Mouse (Mus musculus): ENCODE measurements around the gene Mrnip.

Mrnip gene

DNA sequence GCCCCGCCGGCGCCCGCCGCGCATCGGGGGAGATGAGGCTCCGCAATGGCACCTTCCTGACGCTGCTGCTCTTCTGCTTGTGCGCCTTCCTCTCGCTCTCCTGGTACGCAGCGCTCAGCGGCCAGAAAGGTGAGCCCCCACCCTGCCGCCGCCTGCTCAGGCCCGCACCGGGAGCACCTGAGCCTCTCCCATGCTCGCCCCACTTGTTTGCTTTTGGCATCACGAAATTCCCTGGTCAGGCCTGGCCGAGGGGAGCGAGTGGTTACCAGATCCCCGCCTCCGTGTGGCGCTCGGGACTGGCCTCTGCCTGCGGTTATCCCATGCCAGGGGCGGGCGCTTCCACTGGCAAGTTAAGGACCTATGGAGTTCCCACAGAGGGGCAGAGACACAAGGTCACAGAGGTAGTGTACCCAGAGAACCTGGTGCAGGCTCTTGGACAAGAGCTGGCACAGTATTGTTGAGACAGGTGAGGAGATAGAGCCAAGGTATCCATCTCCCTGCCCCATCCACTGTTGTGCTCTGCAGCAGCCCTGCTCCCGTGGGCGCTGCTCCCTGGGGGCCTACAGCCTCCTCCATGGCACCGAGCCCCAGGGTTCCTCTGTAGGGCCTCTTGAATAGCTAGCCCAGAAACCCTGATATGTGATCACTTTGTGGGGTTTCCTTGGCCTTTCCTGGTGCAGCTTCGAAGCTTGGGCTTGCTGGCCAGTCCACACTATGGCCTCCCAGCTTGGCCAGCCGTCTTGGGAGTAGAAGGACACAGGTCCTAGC is 51.6 kb downstream of the Mrnip start:
- no peak for DNase-seq (ENCODE audit: low spot score in 2 of 2)

DNA sequence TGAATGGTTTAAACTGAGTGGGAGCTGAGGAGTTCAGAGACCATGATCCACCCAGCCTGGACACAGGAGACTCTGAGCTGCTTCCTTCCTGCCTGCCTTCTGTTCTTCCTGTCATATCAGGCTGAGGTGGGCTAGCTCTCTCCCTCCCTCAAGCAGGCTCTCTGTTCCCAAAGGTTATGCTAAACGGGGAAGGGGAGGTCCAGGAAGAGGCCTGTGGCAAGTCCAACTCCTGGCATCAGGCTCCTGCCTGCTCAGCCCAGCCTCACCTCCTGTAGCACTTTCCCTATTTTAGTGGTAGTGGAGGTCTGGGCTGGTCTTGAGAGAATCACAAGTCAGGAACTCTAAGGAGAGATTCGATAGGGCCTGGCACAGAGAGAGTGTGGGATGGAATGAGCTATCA is 52.2 kb downstream of the Mrnip start:
- DNase-seq (ENCODE audit: low spot score in 2 of 2) = no peak

DNA sequence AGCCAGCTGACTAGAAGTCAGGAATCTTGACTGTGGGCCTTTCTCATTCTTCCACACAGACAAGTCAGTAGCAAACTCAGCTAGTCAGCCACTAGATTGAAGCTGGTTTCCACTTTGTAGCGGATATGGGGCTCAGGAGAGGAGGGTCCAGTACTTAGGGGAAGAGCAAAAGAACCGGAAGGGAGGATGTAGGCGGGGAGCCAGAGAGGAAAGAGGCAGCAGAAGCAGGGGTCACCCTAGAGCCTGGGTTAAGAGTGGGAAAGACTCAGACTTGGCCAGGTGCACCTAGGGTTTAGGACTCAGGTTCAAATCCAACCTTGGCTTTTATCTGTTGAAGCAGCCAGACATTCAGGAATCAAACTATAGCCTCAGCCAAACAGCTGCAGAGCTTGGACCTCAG is 53.0 kb downstream of the Mrnip start:
- DNase-seq (ENCODE audit: low spot score in 2 of 2) = no peak

DNA sequence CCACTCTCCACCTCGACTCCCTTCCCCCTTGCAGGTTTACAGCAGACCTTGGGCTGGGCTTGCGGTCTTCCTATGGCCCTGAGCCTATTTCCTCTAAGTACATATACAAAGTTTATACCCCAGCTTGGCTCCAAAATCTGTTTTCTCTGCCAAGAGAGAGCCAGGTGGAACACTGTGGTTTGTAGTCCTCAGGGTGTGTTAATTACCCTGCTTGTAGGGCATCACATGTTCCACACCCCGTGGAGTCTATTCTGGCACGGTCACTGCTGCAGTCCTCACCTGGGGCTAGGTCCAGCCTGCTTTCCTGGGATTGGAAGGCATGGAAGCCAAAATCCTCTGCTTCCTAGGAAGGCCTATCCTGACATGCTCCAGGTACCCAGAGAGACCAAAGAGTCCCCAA is 53.5 kb downstream of the Mrnip start:
- DNase-seq (ENCODE audit: low spot score in 2 of 2) = no peak

DNA sequence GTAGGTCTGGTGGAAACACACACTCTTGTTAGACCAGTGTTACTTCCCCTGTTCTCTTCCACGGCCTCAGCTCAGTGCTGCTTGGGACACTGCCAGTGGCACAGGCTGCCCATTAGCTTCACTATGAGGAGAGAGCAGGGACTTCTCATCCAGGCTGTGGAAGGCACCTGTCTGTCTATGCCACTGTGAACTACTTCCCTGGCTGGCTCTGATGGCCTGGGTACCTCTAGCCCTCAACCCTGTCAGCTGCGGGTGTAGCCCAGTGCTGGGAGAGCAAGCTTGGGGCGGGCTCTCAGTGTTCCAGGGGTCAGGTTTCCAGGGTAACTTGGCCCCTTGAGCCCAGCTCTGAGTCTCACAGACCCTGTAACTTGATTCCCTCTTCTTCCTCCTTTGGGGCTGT is 54.5 kb downstream of the Mrnip start:
- DNase-seq (ENCODE audit: low spot score in 2 of 2) = no peak

DNA sequence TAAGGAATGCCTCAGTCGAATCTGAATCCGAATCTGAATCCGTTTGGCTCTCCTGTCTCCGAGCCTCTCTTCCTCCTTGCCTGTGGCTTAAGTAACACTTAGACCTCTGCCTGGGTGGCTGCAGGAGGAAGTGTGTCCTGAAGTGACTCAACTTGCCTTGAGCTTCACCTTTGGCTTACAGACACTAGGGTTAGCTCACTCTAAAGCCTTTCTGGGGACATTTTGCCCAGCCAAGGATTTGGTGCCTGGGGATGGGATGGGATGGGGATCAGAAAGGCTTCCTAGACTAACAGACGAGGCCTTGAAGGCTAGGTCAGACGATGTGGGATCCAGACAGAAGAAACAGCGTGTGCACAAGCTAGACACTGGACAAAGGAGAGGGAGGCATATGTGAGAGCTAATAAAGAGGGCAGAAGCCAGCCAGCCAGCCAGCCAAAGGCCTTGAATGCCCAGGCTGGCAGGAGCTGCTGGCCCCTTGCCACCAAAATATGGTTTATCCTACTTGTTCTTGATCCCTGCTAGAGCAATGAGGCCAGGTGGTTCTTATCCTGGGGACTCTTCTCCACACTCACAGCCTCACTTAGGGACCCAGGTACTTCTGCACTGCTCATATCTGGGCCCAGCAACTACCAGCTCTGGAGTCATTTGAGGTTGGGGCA is 55.1 kb downstream of the Mrnip start:
- no peak for DNase-seq (ENCODE audit: low spot score in 2 of 2)

DNA sequence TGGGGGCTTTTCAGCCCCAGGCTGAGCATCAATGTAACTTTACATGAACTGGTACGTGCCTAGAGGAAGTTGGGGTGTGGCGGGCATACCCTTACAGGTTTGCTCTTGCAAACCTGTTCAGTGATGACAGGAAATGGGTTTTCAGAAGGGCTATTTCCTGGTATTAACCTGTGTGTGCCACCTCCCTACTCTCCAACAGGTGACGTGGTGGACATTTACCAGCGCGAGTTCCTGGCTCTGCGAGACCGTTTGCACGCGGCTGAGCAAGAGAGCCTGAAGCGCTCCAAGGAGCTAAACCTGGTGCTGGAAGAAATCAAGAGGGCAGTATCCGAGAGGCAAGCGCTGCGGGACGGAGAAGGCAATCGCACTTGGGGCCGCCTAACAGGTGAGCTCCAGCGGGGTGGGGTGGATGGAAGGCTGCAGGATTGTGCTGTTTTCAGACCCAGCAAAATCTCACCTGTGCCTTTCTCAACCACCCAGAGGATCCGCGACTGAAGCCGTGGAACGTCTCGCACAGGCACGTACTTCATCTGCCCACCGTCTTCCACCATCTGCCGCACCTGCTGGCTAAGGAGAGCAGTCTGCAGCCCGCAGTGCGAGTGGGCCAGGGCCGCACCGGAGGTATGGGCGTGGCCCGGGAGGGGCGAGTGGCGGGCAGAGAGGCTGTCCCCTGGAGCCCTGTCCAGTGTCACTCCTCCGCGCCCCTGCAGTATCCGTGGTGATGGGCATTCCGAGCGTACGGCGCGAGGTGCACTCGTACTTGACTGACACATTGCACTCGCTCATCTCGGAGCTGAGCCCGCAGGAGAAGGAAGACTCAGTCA is 56.4 kb downstream of the Mrnip start:
- no peak for DNase-seq (ENCODE audit: low spot score in 2 of 2)

DNA sequence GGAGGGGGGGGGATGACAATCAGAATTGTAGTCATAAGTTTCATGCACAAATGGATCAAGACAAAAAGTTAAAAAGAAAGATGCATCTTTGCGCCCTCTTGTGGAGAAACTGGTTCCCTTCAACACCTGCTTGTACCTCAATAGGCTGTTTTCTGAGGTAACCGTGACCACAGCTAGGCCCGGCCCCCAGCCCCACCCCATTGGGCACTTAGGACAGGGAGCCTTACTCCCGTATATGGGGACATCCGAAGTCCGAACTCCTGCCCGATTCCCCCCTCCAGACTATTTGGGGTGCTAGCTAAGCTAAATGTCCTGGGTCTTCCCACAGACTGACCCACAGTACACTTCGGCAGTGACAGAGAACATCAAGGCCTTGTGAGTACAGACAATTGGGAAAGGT is 57.2 kb downstream of the Mrnip start:
- DNase-seq (ENCODE audit: low spot score in 2 of 2) = peak; percentile 41 to 70

DNA sequence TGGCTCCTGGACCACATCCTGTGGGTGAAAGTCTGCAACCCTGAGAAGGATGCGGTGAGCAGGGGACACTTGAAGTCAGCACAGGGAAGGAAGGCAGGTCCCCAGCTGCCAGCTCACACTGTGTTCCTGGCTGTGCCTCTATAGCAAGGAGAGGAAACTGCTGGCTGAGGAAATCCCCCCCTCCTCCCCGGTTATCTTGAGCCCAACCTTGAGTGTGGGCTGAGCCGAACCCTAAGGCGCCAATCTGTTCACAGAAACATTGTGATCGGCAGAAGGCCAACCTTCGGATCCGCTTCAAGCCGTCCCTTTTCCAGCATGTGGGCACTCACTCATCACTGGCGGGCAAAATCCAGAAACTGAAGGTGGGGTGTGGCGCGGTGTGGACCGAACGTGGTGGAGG is 58.8 kb downstream of the Mrnip start:
- DNase-seq (ENCODE audit: low spot score in 2 of 2) = no peak

DNA sequence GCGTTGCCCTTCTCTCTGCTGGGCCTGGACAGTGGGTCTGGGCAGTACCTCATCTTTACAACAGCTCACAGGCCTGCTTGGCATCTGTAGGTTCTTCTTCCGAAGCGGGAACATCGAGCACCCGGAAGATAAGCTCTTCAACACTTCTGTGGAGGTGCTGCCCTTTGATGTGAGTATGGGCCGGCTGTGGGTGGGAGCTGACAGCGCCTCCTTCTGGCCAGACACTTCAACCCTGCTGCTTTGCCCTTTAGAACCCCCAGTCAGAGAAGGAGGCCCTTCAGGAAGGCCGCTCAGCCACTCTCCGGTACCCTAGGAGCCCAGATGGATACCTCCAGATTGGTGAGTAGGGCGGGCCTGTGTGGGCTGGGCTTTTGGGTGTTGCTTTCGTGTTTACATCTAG is 59.7 kb downstream of the Mrnip start:
- no peak for DNase-seq (ENCODE audit: low spot score in 2 of 2)

DNA sequence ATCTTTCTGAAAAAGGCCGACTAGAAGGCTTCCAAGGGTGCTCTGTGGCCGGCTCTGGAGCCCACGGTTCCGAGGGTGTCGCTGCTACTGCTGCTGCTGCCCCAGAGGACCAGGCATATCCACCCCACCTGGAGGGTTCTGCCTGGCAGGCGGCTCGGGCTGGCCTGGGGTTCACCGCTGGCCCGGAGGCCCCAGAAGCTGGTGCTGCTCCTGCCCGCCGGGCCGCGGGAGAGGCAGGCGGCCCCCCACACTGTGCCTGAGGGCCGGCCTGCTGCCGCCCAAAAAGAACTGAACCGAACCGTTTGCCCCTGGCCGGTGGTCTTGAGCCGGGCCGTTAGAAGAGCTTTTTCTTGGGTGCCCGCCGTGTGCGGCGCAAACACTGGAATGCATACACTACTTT is 60.4 kb downstream of the Mrnip start:
- DNase-seq (ENCODE audit: low spot score in 2 of 2) = no peak

DNA sequence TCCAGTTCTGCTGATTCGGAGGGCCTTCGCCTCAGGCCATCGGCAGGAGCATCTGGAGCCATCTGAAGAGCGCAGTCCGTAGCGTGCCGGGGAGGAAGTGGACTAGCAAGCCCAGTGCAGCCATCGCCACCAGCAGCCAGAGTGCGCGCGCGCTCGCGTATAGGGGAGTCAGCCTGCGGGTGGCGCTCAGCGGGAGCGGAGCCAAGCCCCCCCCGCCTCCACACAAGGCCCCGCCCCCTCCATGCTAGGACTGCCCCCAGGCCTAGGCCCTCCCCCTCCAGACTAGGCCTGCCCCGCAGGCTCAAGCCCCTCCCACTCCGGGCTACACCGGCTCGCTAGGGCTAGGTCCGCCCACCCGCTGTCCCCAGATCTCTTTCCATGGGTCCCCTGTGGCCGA is 62.3 kb downstream of the Mrnip start:
- DNase-seq (ENCODE audit: low spot score in 2 of 2) = peak; percentile 91 to 92

DNA sequence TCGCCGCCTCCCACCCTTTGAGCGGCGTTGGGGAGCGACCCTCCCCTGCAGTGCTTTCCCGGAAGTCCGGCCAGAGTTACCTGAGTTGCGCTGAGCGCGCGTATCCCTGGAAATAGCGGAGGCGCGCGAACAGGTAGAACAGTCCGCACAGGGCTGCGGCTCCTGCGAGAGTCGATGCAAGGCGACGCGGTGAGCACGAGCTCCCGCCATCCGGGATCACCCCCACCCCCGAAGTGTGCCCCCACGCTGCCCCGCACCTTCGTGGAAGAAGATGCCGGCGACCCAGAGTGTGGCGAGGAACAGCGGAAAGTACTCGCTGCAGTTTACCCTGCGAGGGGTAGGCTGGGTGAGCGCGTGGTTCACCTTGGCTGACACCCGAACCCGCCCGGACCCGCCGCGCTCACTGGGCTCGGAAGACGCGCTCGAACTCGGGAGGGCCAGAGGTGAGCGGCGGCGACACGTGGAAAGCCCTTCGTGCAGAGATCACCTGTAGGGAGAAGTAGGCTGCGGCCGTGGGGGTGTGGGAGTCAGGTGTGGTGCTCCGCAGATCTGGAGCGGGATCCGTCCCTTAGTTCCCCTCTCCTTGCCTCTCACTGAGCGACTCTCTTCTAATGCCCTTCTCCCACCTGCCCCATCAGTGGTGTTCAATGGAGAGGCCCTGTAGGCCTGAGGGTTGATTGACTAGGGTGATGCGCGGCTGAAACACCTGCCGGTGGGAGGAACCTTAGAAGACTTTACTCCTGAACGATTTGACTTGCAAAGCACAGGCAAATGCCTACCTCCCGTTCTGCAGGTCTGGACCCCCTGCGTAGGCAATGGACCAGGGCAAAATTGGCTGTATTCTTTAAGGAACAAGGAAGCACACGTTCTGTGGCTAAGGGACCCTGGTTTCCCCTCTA is 62.9 kb downstream of the Mrnip start:
- DNase-seq (ENCODE audit: low spot score in 2 of 2) = no peak

DNA sequence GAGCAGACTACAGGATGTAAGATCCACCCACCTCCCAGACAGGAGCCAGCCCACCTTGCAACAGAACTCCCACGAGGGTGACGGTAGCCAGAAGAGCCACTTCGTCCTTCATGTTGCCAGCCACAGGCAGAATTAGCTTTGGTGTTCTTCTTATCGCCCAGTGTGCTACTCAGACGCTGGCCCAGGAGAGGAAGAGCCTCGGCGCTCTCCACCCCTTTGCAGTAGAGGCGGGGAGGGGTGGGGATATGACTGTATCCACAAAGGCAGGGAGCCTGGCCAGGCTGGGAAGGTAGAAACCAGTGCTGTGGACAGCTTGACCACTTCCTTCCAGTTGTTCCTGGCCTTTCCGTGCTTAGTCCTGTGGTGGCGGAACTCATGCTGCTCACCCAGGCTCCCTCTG is 64.1 kb downstream of the Mrnip start, which contains the start of gene Ltc4s:
Gene Ltc4s, minus strand, starts transcription at position 293 of the 400 bp plus-strand sequence.
- peak in 1 of 2 experiments; percentile 28 for DNase-seq (ENCODE audit: low spot score in 2 of 2)

DNA sequence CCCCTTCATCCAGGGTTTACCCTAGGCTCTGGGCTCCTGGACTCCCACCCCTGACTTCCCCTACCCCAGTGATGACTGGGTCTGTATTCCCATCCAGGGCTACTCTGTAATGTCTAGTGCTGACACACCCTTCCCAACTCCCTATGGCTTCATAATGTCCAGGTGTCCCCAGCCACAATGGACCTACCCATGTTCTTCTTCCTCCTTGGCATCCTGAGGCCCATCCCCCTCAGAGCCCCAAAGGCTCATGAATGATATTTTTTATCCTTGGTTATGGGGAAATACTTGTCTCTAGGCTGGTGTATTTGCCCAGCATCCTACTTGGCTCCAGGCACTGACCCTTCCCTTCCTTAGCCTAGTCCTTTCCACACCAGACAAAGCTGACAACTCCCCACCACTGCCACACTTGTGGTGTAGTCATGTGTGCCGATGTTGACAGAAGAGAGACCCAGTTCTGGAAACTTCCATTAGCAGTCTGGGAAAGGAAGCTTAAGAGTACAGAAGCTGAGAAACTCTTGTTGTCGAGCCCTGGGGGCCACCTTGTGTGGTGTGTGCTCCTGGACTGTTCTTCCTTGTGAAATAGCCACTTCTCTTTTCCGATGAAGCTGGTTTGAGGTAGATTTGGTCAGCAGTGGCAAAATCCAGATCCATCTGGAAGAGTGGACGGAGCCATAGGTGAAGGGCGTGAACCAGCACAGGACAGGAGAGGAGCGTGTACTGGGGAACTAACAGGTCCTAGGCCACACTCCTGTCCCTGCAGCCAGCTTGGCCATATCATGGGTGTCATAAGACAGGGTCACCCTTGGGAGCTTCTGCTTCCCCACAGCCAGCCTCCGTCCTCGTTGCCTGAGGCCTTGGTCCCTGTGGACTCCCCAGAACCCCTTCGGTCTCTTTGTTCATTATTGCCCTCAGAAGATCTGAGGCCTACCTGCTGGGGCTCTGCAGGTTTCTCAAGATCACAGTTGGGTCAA is 64.9 kb downstream of the Mrnip start:
- DNase-seq (ENCODE audit: low spot score in 2 of 2) = no peak

DNA sequence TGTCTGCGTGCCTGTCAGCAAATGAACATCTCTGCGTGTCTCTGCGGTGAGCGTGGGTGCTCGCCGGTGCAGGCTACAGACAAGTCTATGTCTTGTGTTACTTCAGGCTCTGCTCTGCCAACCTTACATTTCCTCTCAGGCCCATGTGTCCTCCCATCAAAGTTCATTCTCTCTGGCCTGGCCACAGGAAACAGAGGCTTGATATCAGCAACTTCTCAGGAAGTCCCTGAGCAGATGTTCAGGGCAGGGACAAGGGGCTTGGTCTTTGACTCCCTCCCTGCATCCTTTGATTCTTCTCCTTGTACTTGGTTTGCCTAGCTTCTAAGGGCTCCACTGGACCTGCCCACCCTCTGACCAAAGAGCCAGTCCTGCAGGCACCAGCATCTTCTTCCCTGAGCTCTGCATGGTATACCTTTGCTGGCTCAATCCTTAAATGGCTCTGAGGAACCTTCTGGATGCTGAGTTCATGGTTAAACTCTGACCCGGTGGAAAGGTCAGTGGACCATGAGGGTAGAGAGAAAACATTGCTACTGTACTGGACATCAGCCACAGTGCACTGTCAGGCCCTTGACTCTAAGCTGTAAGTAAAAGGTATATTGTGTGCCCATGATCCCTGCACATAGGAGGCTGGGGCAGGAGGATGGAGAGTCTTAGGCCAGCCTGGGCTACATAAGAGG is 66.1 kb downstream of the Mrnip start:
- DNase-seq (ENCODE audit: low spot score in 2 of 2) = no peak

DNA sequence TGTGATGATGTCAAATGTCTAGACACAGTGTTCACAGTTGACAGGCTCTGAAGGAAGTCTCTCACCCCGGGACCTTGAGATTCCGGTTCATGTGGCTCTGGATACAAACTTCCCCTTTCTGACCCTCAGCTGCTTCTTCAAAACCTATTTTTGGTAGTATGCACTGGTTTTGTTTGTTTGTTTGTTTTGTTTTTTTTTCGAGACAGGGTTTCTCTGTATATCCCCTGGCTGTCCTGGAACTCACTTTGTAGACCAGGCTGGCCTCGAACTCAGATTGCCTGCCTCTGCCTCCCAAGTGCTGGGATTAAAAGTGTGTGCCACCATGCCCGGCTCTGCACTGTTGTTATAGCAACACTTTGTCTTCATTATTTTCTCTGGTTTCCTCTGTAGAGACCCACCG is 69.7 kb downstream of the Mrnip start:
- peak in 1 of 2 experiments; percentile 32 for DNase-seq (ENCODE audit: low spot score in 2 of 2)

DNA sequence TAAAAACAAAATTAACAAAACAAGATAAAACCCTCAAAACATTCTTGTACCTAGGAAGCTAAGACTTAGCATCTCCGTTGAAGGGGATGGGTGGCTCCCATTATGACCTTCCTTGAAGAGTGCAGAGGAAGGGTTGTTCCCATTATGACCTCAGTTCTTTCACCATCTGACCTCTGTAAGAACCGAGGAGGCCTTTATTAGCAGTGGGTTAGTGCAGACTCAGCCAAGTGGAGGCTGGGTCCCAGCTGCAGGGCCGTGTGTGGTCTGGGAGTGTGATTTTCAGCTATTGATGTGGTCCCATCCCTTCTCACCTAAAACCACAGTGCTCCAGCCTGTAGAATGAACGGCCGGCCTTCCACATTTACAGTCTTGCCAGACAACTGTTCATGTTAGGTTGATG is 71.0 kb downstream of the Mrnip start:
- DNase-seq (ENCODE audit: low spot score in 2 of 2) = no peak

DNA sequence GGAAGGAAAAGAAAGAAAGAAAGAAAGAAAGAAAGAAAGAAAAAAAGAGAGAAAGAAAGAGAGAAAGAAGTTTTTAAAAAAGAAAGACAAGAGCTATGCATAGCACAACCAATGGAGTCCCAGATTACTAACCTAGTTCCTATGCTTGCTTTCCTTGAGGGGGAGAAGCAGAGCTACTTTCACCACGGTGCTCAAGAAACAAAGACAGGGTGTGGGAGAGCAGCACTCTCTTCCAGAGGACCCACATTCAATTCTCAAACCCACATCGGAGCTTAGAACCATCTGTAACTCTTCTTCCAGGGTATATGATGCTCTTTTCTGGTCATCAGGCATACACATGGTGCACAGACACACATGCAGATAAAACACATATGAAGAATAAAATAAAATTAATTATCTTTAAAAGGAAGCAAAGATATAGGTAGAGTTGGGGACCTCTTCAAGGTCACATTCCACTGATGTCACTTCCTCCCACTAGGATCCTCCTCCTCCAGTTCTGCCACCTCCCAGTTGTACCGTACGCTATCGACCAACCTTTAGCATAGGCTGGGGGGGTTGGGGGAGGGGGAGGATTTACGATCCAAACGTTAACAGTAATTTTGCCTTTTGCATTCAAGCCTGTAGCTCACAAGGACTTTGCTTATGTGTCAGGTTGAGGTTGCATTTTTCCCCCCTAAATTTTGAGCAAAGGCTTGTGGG is 74.4 kb downstream of the Mrnip start:
- no peak for DNase-seq (ENCODE audit: low spot score in 2 of 2)
